Mouse (Mus musculus) myocyte (in vitro differentiated cells): ENCODE data around the gene Dmd. TPM values are rescaled to one million over a fixed set of nuclear protein-coding genes. Genes with fewer than 3 reads are reported as not detected.

ENCODE experiments used
- H3K27me3 ChIP-seq: one replicate; pipeline ENCODE4 v1.6.1; 2011; ENCODE audit not compliant: control insufficient read depth, insufficient read depth, insufficient read length
- H3K36me3 ChIP-seq: one replicate; pipeline ENCODE4 v1.6.1; 2011; ENCODE audit not compliant: control insufficient read depth, insufficient read depth
- H3K4me2 ChIP-seq: one replicate; pipeline ENCODE4 v1.6.1; 2011; ENCODE audit warnings: low read depth, control low read depth
- H3K4me3 ChIP-seq: one replicate; pipeline ENCODE4 v1.5.1; 2011; ENCODE audit warnings: mild to moderate bottlenecking, control low read depth, moderate library complexity
- H3K79me2 ChIP-seq: one replicate; pipeline ENCODE4 v1.6.1; 2011; ENCODE audit not compliant: control insufficient read depth, insufficient read depth
- H3ac ChIP-seq: one replicate; pipeline ENCODE4 v1.6.1; 2011; ENCODE audit not compliant: control insufficient read depth, insufficient read length
- CEBPB ChIP-seq: IDR thresholded peaks from 2 replicates; pipeline ENCODE4 v1.6.1; 2011; ENCODE audit warnings: mild to moderate bottlenecking, moderate library complexity; ENCODE audit not compliant: poor library complexity, insufficient read depth, severe bottlenecking
- E2F4 ChIP-seq: IDR thresholded peaks from one replicate; pipeline ENCODE4 v1.6.1; 2011; ENCODE audit warnings: mild to moderate bottlenecking, control low read depth, moderate library complexity; ENCODE audit not compliant: insufficient read depth
- MAX ChIP-seq: IDR thresholded peaks from one replicate; pipeline ENCODE4 v1.6.1; 2011; ENCODE audit warnings: low read depth, mild to moderate bottlenecking, control low read depth
- MYOD1 ChIP-seq, 3 experiments: IDR thresholded peaks; one replicate each; pipeline ENCODE4 v1.6.1; 2011; ENCODE audit warnings: control low read depth in 2 of 3, low read depth in 2 of 3, mild to moderate bottlenecking in 2 of 3, moderate library complexity in 1 of 3; ENCODE audit not compliant: insufficient read length in 2 of 3, control insufficient read depth in 1 of 3
- MYOG ChIP-seq, 3 experiments: IDR thresholded peaks; one replicate each; pipeline ENCODE4 v1.6.1; 2011; ENCODE audit warnings: control low read depth in 2 of 3, low read depth in 2 of 3, mild to moderate bottlenecking in 2 of 3; ENCODE audit not compliant: insufficient read length in 2 of 3, control insufficient read depth in 1 of 3, insufficient read depth in 1 of 3
- POLR2A ChIP-seq: IDR thresholded peaks from one replicate; pipeline ENCODE4 v1.6.1; 2011; ENCODE audit warnings: low read depth, mild to moderate bottlenecking, control low read depth, moderate library complexity; ENCODE audit not compliant: insufficient read length
- POLR2AphosphoS2 ChIP-seq: IDR thresholded peaks from one replicate; pipeline ENCODE4 v1.6.1; 2011; ENCODE audit warnings: low read depth, control low read depth; ENCODE audit not compliant: insufficient read length
- REST ChIP-seq: IDR thresholded peaks from one replicate; pipeline ENCODE4 v1.6.1; 2011; ENCODE audit warnings: mild to moderate bottlenecking, control low read depth, moderate library complexity; ENCODE audit not compliant: insufficient read depth, insufficient read length
- SRF ChIP-seq: IDR thresholded peaks from one replicate; pipeline ENCODE4 v1.6.1; 2011; ENCODE audit warnings: low read depth; ENCODE audit not compliant: control insufficient read depth, insufficient read length
- TCF12 ChIP-seq: IDR thresholded peaks from one replicate; pipeline ENCODE4 v1.6.1; 2011; ENCODE audit warnings: mild to moderate bottlenecking, control low read depth; ENCODE audit not compliant: poor library complexity, insufficient read depth, severe bottlenecking
- TCF3 ChIP-seq: IDR thresholded peaks from one replicate; pipeline ENCODE4 v1.6.1; 2011; ENCODE audit warnings: low read depth, control low read depth; ENCODE audit not compliant: insufficient read length
- USF1 ChIP-seq: IDR thresholded peaks from one replicate; pipeline ENCODE4 v1.6.1; 2011; ENCODE audit warnings: low read depth, mild to moderate bottlenecking, control low read depth, moderate library complexity
- polyA plus RNA-seq: library from polyadenylated mRNA; unstranded; fragments of >200 nt; fragmentation: generic; extraction: Trizol; gene quantifications from one replicate; pipeline ENCODE4 v1.2.1, GENCODE M21; 2012; ENCODE audit warnings: missing spikeins

Dmd gene
- polyA plus RNA-seq, 1 experiment = 0.18 TPM

DNA sequence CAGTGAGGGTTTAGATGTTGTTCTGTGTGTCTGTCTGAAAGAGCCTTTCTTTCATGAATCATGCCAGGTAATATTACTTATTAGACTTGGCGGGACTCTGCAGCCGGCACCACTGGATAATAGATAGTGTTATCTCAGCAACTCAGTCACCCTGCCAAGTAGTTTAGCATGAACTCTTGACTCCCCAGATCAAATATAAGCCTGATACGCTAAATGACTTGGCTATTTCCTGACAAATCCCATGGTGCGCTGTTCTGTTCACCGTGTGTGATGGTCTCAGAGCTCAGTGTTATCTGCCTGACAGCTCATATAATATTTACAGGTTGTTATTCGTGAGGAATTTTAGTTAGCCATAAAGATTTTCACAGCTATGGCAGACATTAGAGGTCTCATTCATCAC lies 2012.3 kb downstream of the Dmd start:
- Histone ChIP-seq H3K27me3 (no peaks in the 10 kb centered on the region), H3K36me3 (no peaks in the 10 kb centered on the region), H3K79me2 (no peaks in the 10 kb centered on the region), H3ac (no peak overlapping the region), H3K4me2 (no peak overlapping the region), H3K4me3 (no peak overlapping the region)
- TF ChIP-seq REST = no peak
- no peak for TF ChIP-seq TCF12
- TF ChIP-seq POLR2AphosphoS2 = no peak
- TF ChIP-seq TCF3 = no peak
- no peak for TF ChIP-seq CEBPB
- no peak for TF ChIP-seq MAX
- TF ChIP-seq SRF = no peak
- TF ChIP-seq E2F4 = no peak
- no peak for TF ChIP-seq MYOD1 (IDR thresholded peaks at IDR 0.05; ENCODE audit: control insufficient read depth in 1 of 3, insufficient read length in 2 of 3, low read depth in 2 of 3)
- TF ChIP-seq MYOG (IDR thresholded peaks at IDR 0.05; ENCODE audit: control insufficient read depth in 1 of 3, insufficient read depth in 1 of 3, insufficient read length in 2 of 3, low read depth in 2 of 3) = no peak
- no peak for TF ChIP-seq USF1
- no peak for TF ChIP-seq POLR2A

DNA sequence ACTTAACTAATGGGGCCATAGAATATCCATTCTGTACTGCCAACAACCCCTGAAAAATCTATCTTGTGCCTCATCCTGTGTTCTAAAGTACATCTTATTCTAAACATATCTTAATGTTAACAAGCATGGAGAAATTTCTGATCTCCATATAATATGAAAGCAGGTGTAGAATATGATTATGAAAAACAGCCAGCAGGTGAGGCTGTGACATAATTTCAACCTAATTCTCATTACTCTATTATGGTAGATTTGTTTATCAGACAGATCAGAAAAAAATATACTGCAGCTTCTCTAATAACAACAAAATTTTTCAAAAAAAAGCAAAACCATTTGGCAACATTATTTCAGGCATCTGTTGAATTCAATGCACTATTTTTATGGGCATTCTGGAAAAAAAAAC lies 2059.6 kb downstream of the Dmd start:
- Histone ChIP-seq H3ac (no peak overlapping the region), H3K36me3 (no peaks in the 10 kb centered on the region), H3K79me2 (no peaks in the 10 kb centered on the region), H3K27me3 (no peaks in the 10 kb centered on the region), H3K4me2 (no peak overlapping the region), H3K4me3 (no peak overlapping the region)
- TF ChIP-seq SRF = no peak
- no peak for TF ChIP-seq POLR2AphosphoS2
- no peak for TF ChIP-seq TCF12
- TF ChIP-seq CEBPB = no peak
- no peak for TF ChIP-seq E2F4
- TF ChIP-seq MYOG (IDR thresholded peaks at IDR 0.05; ENCODE audit: control insufficient read depth in 1 of 3, insufficient read depth in 1 of 3, insufficient read length in 2 of 3, low read depth in 2 of 3) = no peak
- TF ChIP-seq MAX = no peak
- no peak for TF ChIP-seq REST
- TF ChIP-seq MYOD1 (IDR thresholded peaks at IDR 0.05; ENCODE audit: control insufficient read depth in 1 of 3, insufficient read length in 2 of 3, low read depth in 2 of 3) = no peak
- TF ChIP-seq USF1 = no peak
- TF ChIP-seq POLR2A = no peak
- no peak for TF ChIP-seq TCF3

DNA sequence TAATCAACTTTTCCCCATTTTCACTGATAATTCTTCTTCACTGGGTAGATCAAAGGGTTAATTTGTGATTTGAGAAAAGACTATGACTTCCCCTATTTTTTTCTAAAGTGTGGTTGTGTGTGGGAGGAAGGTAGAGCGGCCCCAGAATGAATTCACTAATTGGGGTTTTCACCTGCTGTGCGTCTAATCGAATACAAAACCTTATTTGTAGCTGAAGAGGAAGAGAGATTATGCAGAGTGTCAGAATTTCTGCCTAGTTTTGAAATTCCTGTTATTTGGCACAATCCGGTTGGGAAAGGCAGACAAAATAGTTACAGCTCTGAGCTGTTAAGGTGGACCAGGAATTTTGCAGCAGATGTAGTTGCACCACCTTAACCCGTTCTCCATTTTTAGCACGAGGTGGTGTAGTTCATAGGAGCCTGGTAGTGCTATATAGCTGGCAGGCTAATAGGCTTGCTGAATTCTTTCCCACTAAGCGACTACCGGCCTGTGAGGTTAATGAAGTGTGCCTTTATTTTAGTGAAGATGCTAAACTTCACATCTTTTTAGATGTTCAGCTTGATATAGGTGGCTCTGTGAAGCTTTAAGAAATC lies 2092.9 kb downstream of the Dmd start:
- H3K79me2 ChIP-seq = no peaks in the 10 kb centered on the region
- H3K4me2 ChIP-seq = no peak overlapping the region
- H3ac ChIP-seq = no peak overlapping the region
- TF ChIP-seq E2F4 (no peak), REST (no peak), USF1 (no peak), SRF (no peak), TCF3 (no peak), MYOD1 (IDR thresholded peaks at IDR 0.05; ENCODE audit: control insufficient read depth in 1 of 3, insufficient read length in 2 of 3, low read depth in 2 of 3) (no peak), CEBPB (no peak), TCF12 (no peak), POLR2AphosphoS2 (no peak), MAX (no peak), MYOG (IDR thresholded peaks at IDR 0.05; ENCODE audit: control insufficient read depth in 1 of 3, insufficient read depth in 1 of 3, insufficient read length in 2 of 3, low read depth in 2 of 3) (no peak), POLR2A (no peak)
- no peaks in the 10 kb centered on the region for H3K27me3 ChIP-seq
- no peak overlapping the region for H3K4me3 ChIP-seq
- H3K36me3 ChIP-seq = no peaks in the 10 kb centered on the region

DNA sequence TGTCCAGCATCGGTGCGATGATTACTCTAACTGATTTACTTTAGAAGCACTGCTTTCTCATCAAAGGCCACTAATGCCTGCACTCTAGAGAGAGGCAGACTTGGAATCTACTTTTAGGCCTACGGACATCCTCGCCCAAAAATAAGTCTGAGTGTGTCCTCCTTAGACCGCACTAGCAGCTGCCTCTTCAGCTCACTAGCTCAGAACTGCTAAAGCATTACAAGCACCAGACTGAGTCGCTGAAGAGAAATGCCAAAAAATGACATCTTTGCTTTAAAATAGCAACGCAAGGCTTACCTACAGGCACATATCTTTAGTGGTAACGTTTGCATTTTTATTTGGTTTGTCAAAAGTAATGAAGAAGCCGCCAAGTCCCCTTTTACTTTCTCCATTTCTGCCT lies 2098.0 kb downstream of the Dmd start:
- H3K36me3 ChIP-seq = no peaks in the 10 kb centered on the region
- no peak overlapping the region for H3K4me3 ChIP-seq
- H3K27me3 ChIP-seq = no peaks in the 10 kb centered on the region
- no peak for TF ChIP-seq CEBPB
- H3K79me2 ChIP-seq = no peaks in the 10 kb centered on the region
- no peak overlapping the region for H3ac ChIP-seq
- H3K4me2 ChIP-seq = no peak overlapping the region

DNA sequence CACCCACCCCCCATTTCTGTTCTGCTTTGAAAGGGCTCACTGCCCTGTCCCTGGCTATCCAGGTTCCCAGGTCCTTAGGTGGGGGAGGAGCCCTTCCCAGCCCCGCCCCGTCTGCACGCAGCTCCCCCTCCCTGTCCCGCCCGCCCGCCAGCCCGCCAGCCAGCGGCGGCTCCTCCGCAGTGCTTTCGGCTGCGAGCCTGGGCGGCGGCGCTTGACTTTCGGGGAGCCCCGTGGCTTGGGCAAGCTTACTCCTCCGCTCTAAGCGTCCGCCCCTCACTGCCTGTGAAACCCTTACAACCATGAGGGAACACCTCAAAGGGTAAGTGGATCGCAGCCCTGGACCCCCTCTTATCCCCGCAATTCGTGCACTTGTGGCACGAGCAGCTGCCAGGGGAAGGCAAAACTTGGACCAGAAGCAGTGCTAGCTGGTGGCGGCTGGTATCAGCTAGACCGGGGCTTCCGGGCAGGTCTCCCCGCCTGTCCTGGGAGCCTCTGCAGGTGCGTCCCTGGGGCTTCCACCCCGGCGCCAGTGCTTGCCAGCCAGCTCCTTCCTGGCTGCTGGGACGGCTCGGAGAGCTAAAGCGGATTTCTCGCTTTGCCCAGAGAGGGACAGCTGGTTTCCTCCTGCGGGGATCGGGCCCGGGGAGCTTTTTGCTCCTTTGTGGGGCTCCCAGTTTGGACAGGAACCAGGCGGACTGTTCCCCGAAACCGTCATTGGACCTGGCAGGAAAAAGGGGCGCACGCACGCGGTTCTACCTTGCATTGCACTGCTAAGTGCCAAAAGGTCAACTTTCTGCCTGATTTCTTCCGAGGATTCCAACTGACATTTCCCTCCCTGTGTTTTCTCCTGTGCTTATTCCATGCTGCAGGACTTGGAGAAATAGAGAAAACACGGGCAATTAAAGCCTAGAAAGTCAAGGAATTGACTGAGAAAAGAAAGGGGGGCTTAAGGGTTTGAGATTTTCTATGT lies 2099.8 kb downstream of the Dmd start:
- Histone ChIP-seq H3K36me3 (no peaks in the 10 kb centered on the region), H3K27me3 (no peaks in the 10 kb centered on the region), H3ac (no peak overlapping the region), H3K4me3 (no peak overlapping the region), H3K4me2 (no peak overlapping the region), H3K79me2 (no peaks in the 10 kb centered on the region)
- TF ChIP-seq POLR2AphosphoS2 (no peak), REST (no peak), E2F4 (no peak), USF1 (no peak), POLR2A (no peak), MYOG (IDR thresholded peaks at IDR 0.05; ENCODE audit: control insufficient read depth in 1 of 3, insufficient read depth in 1 of 3, insufficient read length in 2 of 3, low read depth in 2 of 3) (no peak), SRF (no peak), MYOD1 (IDR thresholded peaks at IDR 0.05; ENCODE audit: control insufficient read depth in 1 of 3, insufficient read length in 2 of 3, low read depth in 2 of 3) (no peak), CEBPB (no peak), MAX (no peak), TCF3 (no peak), TCF12 (no peak)
